Mouse (Mus musculus) ES-E14 (cell line): ENCODE data around the gene Hoxa3.

ENCODE experiments used
- CHD2 ChIP-seq: IDR thresholded peaks from 2 replicates; pipeline ENCODE4 v1.6.1; 2014; ENCODE audit warnings: mild to moderate bottlenecking, low read depth, low read length, inconsistent platforms
- HCFC1 ChIP-seq: IDR thresholded peaks from 2 replicates; pipeline ENCODE4 v1.6.1; 2012; ENCODE audit warnings: low read length, inconsistent platforms, borderline replicate concordance; ENCODE audit not compliant: insufficient read depth
- MAFK ChIP-seq: IDR thresholded peaks from 2 replicates; pipeline ENCODE4 v1.6.1; 2014; ENCODE audit warnings: mild to moderate bottlenecking, low read depth, low read length, inconsistent platforms; ENCODE audit not compliant: insufficient read depth
- ZC3H11A ChIP-seq: IDR thresholded peaks from 2 replicates; pipeline ENCODE4 v1.6.1; 2012; ENCODE audit warnings: low read depth, mild to moderate bottlenecking, inconsistent platforms, low read length, borderline replicate concordance

DNA sequence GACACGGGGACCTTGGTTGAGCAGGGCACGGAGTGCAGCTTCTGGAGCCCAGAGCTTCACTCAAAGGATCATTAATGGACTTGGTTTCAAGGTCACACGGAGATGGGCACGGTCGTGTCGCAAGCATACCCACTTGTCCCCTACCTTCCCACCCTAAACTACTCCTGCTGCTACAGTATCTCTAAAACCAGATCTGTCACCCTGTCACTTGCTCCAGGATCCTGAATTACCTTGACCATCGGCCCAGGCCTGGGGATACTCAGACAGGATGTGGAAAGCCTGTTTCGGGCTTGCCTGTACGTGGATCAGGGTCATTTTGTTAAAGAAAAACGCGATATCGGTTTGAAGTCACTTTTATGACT, 3.5 kb downstream of the Hoxa3 start:
- TF ChIP-seq CHD2 (no peak), MAFK (no peak), ZC3H11A (no peak), HCFC1 (no peak)
